Mouse (Mus musculus): ENCODE data around the gene Trp53i13.

Gene Trp53i13

GRCm38 (mm10) chr11:77508068-77509021 is 7.4 kb downstream of the Trp53i13 start:
- DNase-seq (ENCODE audit: extremely low spot score, low spot score) = peak; percentile 85

DNA sequence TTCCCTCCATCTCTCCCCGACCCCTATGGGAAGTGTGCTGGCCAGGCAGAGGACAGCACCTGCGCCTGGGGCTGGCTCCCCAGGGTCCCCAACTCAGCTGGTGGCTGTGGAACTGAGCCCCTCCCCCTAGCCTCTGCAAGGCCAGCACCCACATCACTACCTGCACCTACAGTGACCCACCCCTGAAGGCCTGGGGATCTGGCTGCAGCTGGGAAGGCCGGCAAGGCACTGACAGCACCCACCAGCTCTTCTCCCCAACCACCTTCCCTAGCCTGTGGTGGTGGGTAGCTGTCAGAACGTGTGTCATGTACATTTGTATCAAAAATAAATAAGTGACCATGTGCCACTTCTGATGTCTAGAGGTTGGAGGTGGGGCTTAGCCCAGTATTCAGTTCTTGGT is 8.4 kb downstream of the Trp53i13 start:
- DNase-seq (ENCODE audit: extremely low spot score, low spot score) = no peak

- DNase-seq (ENCODE audit: extremely low spot score, low spot score) = no peak
These were observed 8.8 kb downstream of the Trp53i13 start for GRCm38 (mm10) chr11:77506941-77507340.

- no peak for DNase-seq (ENCODE audit: extremely low spot score, low spot score)
These were observed 9.5 kb downstream of the Trp53i13 start for GRCm38 (mm10) chr11:77506273-77506672.

- no peak for DNase-seq (ENCODE audit: extremely low spot score, low spot score)
These were observed 10.3 kb downstream of the Trp53i13 start for GRCm38 (mm10) chr11:77505291-77505980.

DNA sequence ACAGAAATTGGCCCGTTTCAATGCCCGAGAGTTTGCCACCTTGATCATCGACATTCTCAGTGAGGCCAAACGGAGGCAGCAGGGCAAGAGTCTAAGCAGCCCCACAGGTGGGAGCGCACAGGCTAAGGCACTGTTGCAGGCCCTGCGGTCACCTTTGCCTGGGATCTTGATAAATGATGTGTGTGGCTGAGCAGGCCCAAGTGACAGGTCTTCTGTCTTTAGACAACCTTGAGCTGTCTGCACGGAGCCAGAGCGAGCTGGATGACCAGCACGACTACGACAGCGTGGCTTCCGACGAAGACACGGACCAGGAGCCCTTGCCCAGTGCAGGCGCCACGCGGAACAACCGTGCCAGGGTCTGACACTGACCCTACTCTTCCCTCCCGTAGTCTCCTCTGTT is 11.4 kb downstream of the Trp53i13 start:
- DNase-seq (ENCODE audit: extremely low spot score, low spot score) = no peak

- DNase-seq (ENCODE audit: extremely low spot score, low spot score) = no peak
These were observed 12.3 kb downstream of the Trp53i13 start for GRCm38 (mm10) chr11:77503511-77503910.

- DNase-seq (ENCODE audit: extremely low spot score, low spot score) = no peak
These were observed 13.3 kb downstream of the Trp53i13 start for GRCm38 (mm10) chr11:77502481-77502880.

DNA sequence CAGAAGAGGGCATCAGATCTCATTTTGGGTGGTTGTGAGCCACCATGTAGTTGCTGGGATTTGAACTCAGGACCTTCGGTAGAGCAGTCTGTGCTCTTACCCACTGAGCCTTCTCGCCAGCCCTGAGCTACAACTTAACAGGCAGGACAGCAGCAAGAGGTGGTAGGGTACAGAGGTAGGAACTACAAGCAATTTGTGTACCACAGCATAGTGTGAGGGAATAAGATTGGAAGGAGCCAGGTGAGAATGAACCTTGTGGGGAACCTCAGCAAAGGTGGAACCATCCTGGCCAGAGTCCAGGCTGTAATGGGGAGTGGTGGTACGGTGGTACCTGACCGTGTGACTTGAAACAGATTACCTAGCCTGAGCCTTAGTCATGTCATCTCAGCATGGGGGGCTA is 13.8 kb downstream of the Trp53i13 start:
- no peak for DNase-seq (ENCODE audit: extremely low spot score, low spot score)

- peak; percentile 71 for DNase-seq (ENCODE audit: extremely low spot score, low spot score)
These were observed 14.4 kb downstream of the Trp53i13 start for GRCm38 (mm10) chr11:77501392-77501791.

DNA sequence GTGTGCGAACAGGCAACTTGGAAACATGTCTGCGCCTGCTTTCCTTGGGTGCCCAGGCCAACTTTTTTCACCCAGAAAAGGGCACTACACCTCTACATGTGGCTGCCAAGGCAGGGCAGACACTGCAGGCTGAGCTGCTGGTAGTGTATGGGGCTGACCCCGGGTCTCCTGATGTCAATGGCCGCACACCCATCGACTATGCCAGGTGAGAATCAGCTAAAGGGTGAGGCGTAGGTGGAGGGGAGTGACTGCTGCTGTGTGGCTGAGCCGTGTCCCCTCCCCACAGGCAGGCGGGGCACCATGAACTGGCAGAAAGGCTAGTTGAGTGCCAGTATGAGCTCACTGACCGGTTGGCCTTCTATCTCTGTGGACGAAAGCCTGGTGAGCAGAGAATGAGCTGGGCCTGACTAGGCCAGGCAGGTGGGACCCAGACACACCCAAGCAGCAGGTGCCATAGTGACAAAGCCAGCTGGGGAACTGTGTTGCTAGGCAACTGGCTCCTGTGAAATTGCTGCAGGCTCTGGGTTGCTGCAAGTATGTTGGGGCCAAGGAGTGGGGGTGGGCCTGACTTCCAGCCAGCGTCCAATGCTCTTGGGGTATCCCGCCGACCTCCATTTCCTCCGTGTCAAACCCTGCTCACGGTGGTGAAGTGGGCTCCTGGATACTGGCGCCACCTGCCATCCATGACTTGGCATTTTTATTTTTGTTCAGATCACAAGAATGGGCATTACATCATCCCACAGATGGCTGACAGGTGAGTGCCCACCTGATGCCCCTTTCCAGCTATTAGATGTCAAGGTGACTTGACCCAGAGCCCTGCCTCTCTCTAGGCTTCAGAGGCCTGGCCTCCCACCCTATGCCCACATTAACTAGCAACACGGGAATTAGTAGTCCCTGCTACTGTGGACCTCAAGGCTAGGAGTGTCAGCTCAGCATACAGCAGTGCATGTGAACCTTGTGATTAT is 15.1 kb downstream of the Trp53i13 start:
- no peak for DNase-seq (ENCODE audit: extremely low spot score, low spot score)

- no peak for DNase-seq (ENCODE audit: extremely low spot score, low spot score)
These were observed 16.4 kb downstream of the Trp53i13 start for GRCm38 (mm10) chr11:77499354-77499753.

GRCm38 (mm10) chr11:77498261-77499139 is 17.3 kb downstream of the Trp53i13 start:
- no peak for DNase-seq (ENCODE audit: extremely low spot score, low spot score)

DNA sequence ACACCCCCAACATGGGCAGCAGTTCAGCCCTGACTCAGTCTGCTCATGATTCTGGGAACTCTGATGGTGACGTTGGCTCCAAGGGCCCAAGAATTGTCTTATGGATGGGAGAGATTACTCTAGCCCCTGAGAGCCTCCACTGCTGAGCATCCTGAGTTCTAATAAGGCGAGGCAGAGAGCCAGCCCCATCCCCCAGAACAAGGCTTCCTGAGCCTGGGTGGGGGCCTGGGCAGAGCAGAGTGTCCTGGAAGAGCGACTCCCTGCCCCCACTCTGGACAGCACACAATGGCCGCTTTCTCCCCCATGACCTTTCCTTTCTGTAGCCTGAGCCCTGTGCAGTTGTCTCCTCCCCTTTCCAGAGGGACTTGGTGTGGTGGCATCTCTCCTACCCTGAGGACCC is 17.9 kb downstream of the Trp53i13 start:
- no peak for DNase-seq (ENCODE audit: extremely low spot score, low spot score)

DNA sequence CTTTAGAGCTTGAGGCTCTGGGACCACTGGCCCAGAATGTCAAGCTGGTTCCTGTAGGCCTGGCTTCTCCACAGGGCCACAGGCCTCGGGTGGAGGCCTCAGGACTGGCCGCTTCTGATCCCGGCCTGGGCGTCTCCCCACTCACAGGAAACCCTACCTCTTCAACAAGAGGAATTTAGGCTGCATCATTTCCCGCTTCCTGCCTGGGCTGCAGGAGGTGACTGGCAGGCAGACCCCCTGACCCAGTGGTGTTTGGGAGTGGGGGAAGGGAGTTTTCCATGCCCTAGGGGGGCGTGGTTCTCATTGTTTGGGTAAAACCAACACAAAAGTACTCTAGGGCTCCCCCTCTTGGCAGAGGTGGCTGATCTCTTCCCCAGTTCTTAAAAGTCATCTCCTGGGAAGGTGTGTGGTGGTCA is 18.4 kb downstream of the Trp53i13 start:
- DNase-seq (ENCODE audit: extremely low spot score, low spot score) = peak; percentile 67

- DNase-seq (ENCODE audit: extremely low spot score, low spot score) = no peak
These were observed 20.3 kb downstream of the Trp53i13 start for GRCm38 (mm10) chr11:77495507-77495906.

DNA sequence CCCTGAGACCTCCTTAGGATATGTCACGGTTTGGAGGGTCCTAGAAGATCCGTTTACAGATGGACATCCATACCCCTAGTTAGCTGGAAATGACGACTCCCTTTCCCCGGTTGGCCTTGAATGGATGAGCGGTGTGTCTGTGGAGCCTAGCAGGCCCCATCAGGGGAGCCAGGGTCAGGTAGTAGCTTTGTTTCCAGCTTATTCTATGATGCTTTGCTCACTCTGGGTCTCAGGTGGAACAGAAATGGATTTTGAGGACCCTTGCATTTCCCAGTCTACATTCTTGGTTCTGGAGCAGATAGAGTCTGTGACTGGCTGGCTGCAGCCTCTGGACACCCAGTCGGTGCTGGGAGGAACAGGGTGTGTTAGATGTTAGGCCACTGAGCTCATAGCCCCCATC is 21.0 kb downstream of the Trp53i13 start:
- no peak for DNase-seq (ENCODE audit: extremely low spot score, low spot score)

- DNase-seq (ENCODE audit: extremely low spot score, low spot score) = no peak
These were observed 21.5 kb downstream of the Trp53i13 start for GRCm38 (mm10) chr11:77494344-77494676.

DNA sequence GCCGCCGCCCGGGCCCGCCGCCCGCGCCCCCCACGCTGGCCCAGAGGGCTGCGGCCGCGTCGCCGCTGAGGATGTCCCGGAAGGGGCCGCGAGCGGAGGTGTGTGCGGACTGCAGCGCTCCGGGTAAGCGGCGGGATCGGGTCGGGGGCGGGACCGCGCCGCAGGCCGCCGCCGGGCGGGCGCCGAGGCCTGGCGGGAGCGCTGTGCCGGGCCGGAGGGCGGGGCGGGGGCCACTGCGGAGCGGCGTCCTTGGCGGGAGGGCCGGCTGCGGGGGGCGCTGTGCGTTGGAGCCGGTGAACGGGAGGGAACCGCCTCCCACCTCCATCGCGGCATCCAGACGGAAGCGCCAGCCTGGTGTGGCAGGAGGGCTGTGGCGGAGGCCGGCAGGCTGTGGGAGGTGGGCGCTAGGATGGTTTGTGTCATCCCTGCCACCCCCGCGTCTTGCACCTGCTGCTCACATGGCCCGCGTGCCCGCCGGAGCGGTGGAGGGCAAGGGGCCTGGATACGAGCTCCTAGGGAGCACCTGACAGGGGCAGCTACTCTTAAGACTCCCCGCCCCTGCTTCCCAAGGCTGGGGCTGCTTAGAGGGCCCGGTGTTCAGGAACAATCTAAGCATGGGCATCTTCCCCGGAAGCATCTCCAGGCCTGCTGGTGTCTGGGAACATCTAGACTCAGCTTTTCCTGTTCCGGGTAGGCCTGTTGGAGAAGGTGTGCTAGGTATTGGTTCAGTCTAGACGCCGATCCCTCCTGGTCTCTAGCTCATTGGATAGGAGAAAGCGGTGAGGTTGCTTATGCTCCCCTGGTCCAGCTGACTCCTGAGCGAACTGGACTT is 22.1 kb downstream of the Trp53i13 start, which contains the start of gene Git1:
TSS of gene Git1 (plus strand) at position 51 of the 832 bp plus-strand sequence.
- DNase-seq (ENCODE audit: extremely low spot score, low spot score) = peak; percentile 62
